Mouse (Mus musculus) heart, embryonic 12.5 days (tissue): ENCODE data around the gene Cldn8. TPM values are rescaled to one million over a fixed set of nuclear protein-coding genes. Genes with fewer than 3 reads are reported as not detected.

Source experiments
- ATAC-seq: fragments of 200-750 bp; cut with Nextera tagmentation; 2 replicates; pipeline ENCODE4 v1.8.0; 2017; ENCODE audit warnings: moderate TSS enrichment, moderate library complexity; ENCODE audit not compliant: insufficient number of reproducible peaks, low FRiP score
- H3K27ac ChIP-seq: fragments of 300-500 bp; sonication (generic); 2 replicates; pipeline ENCODE4 v1.5.1; 2016; ENCODE audit warnings: mild to moderate bottlenecking, moderate library complexity; ENCODE audit not compliant: poor library complexity, severe bottlenecking
- H3K27me3 ChIP-seq: fragments of 300-500 bp; sonication (generic); replicated peaks from 2 replicates; pipeline ENCODE4 v1.6.1; 2016; ENCODE audit warnings: mild to moderate bottlenecking, moderate library complexity
- H3K36me3 ChIP-seq: fragments of 300-500 bp; sonication (generic); 2 replicates; pipeline ENCODE4 v1.6.1; 2016; ENCODE audit warnings: mild to moderate bottlenecking, moderate library complexity
- H3K4me1 ChIP-seq: fragments of 300-500 bp; sonication (generic); replicated peaks from 2 replicates; pipeline ENCODE4 v1.6.1; 2016; ENCODE audit warnings: mild to moderate bottlenecking
- H3K4me2 ChIP-seq: fragments of 300-500 bp; sonication (generic); 2 replicates; pipeline ENCODE4 v1.6.1; 2016; ENCODE audit warnings: mild to moderate bottlenecking, moderate library complexity
- H3K4me3 ChIP-seq: fragments of 300-500 bp; sonication (generic); 2 replicates; pipeline ENCODE4 v1.5.1; 2016; ENCODE audit warnings: mild to moderate bottlenecking
- H3K9ac ChIP-seq: fragments of 300-500 bp; sonication (generic); 2 replicates; pipeline ENCODE4 v1.6.1; 2016; ENCODE audit warnings: mild to moderate bottlenecking, moderate library complexity
- H3K9me3 ChIP-seq: fragments of 300-500 bp; sonication (generic); replicated peaks from 2 replicates; pipeline ENCODE4 v1.6.1; 2016; ENCODE audit warnings: mild to moderate bottlenecking, moderate library complexity
- WGBS: fragments of 180-500 bp; shearing (Covaris S2); methylation state at CpG from one replicate; pipeline ENCODE4 v1.1.7; 2016; 5-methylcytosine and 5-hydroxymethylcytosine counted together
- polyA plus RNA-seq: library from polyadenylated mRNA; unstranded; fragments of >200 nt; fragmentation: Nextera tagmentation; extraction: Ambion mirVana; gene quantifications from 2 replicates; pipeline ENCODE4 v1.2.1, GENCODE M21; 2016

Gene Cldn8
- polyA plus RNA-seq, 1 experiment from 2014 or later = 0.34 TPM

GRCm38 (mm10) chr16:88572904-88573404 is 10.0 kb upstream of the Cldn8 start:
- Histone ChIP-seq H3K36me3 (no peaks in the 10 kb centered on the region), H3K27me3 (no peaks in the 10 kb centered on the region), H3K4me2 (no peak overlapping the region), H3K9ac (no peak overlapping the region), H3K9me3 (no peaks in the 10 kb centered on the region), H3K27ac (no peak overlapping the region), H3K4me3 (no peak overlapping the region), H3K4me1 (no peaks in the 10 kb centered on the region)
- ATAC-seq = no peak
- WGBS = 78% methylated on average over 5 of the region's 5 CpGs

- Histone ChIP-seq H3K4me1 (no peaks in the 10 kb centered on the region), H3K27me3 (no peaks in the 10 kb centered on the region), H3K4me3 (no peak overlapping the region), H3K9ac (no peak overlapping the region), H3K27ac (no peak overlapping the region), H3K36me3 (no peaks in the 10 kb centered on the region), H3K9me3 (no peaks in the 10 kb centered on the region), H3K4me2 (no peak overlapping the region)
- ATAC-seq = no peak
Measured at GRCm38 (mm10) chr16:88570136-88570535, 7.2 kb upstream of the Cldn8 start.

GRCm38 (mm10) chr16:88569732-88570131 is 6.7 kb upstream of the Cldn8 start:
- H3K9me3 ChIP-seq = no peaks in the 10 kb centered on the region
- H3K4me3 ChIP-seq = no peak overlapping the region
- H3K36me3 ChIP-seq = no peaks in the 10 kb centered on the region
- H3K4me1 ChIP-seq = no peaks in the 10 kb centered on the region
- H3K4me2 ChIP-seq = no peak overlapping the region
- H3K9ac ChIP-seq = no peak overlapping the region
- H3K27me3 ChIP-seq = no peaks in the 10 kb centered on the region
- 80% methylated on average over 3 of the region's 3 CpGs for WGBS
- H3K27ac ChIP-seq = no peak overlapping the region
- no peak for ATAC-seq

GRCm38 (mm10) chr16:88569096-88569495 is 6.1 kb upstream of the Cldn8 start:
- WGBS = 70% methylated on average over 1 of the region's 1 CpGs
- no peak overlapping the region for H3K27ac ChIP-seq

GRCm38 (mm10) chr16:88561617-88562164 is 1.3 kb downstream of the Cldn8 start:
- H3K9me3 ChIP-seq = no peaks in the 10 kb centered on the region
- no peak overlapping the region for H3K4me2 ChIP-seq
- 48% methylated on average over 6 of the region's 6 CpGs for WGBS
- no peaks in the 10 kb centered on the region for H3K4me1 ChIP-seq
- H3K4me3 ChIP-seq = no peak overlapping the region
- no peak for ATAC-seq
- H3K9ac ChIP-seq = no peak overlapping the region
- no peaks in the 10 kb centered on the region for H3K27me3 ChIP-seq
- H3K36me3 ChIP-seq = no peaks in the 10 kb centered on the region
- no peak overlapping the region for H3K27ac ChIP-seq

More at GRCm38 (mm10) chr16:88569096-88569495, 6.1 kb upstream of the Cldn8 start:
- no peak for ATAC-seq
- Histone ChIP-seq H3K27me3 (no peaks in the 10 kb centered on the region), H3K4me1 (no peaks in the 10 kb centered on the region), H3K9me3 (no peaks in the 10 kb centered on the region), H3K4me3 (no peak overlapping the region), H3K36me3 (no peaks in the 10 kb centered on the region), H3K9ac (no peak overlapping the region), H3K4me2 (no peak overlapping the region)

GRCm38 (mm10) chr16:88542488-88542887 is 20.5 kb downstream of the Cldn8 start:
- WGBS = 50% methylated on average over 6 of the region's 6 CpGs
- Histone ChIP-seq H3K27ac (no peak overlapping the region), H3K4me3 (no peak overlapping the region), H3K4me2 (no peak overlapping the region), H3K27me3 (no peaks in the 10 kb centered on the region), H3K36me3 (no peaks in the 10 kb centered on the region), H3K9me3 (no peaks in the 10 kb centered on the region), H3K4me1 (no peaks in the 10 kb centered on the region), H3K9ac (no peak overlapping the region)
- ATAC-seq = no peak

- 66% methylated on average over 3 of the region's 3 CpGs for WGBS
Measured at GRCm38 (mm10) chr16:88539841-88540487, 23.0 kb downstream of the Cldn8 start.

GRCm38 (mm10) chr16:88511348-88511747 is 51.6 kb downstream of the Cldn8 start:
- Histone ChIP-seq H3K9me3 (no peaks in the 10 kb centered on the region), H3K4me2 (no peak overlapping the region), H3K36me3 (no peaks in the 10 kb centered on the region), H3K27me3 (no peaks in the 10 kb centered on the region), H3K27ac (no peak overlapping the region), H3K9ac (no peak overlapping the region), H3K4me1 (no peaks in the 10 kb centered on the region), H3K4me3 (no peak overlapping the region)
- ATAC-seq = no peak

More at GRCm38 (mm10) chr16:88539841-88540487, 23.0 kb downstream of the Cldn8 start:
- Histone ChIP-seq H3K36me3 (no peaks in the 10 kb centered on the region), H3K9me3 (no peaks in the 10 kb centered on the region), H3K27me3 (no peaks in the 10 kb centered on the region), H3K4me2 (no peak overlapping the region), H3K4me1 (no peaks in the 10 kb centered on the region), H3K4me3 (no peak overlapping the region), H3K9ac (no peak overlapping the region), H3K27ac (no peak overlapping the region)
- no peak for ATAC-seq

Other genes with a start within 250 kb of the Cldn8 start
- gene Cldn17, start 56.2 kb downstream of the Cldn8 start, polyA plus RNA-seq = not detected in 2 replicates
- gene Krtap24-1, start 49.1 kb upstream of the Cldn8 start, polyA plus RNA-seq = not detected in 2 replicates
- gene 2310079G19Rik, start 64.5 kb upstream of the Cldn8 start, polyA plus RNA-seq = not detected in 2 replicates
- gene Krtap26-1, start 84.6 kb upstream of the Cldn8 start, polyA plus RNA-seq = not detected in 2 replicates
- not detected in 2 replicates for gene Krtap27-1, start 108.5 kb upstream of the Cldn8 start, polyA plus RNA-seq
- not detected in 2 replicates for gene 2310061N02Rik, start 144.8 kb upstream of the Cldn8 start, polyA plus RNA-seq
- not detected in 2 replicates for gene Krtap13-1, start 165.7 kb upstream of the Cldn8 start, polyA plus RNA-seq
- gene Krtap13, start 188.5 kb upstream of the Cldn8 start, polyA plus RNA-seq = not detected in 2 replicates
- not detected in 2 replicates for gene 2310034C09Rik, start 195.7 kb upstream of the Cldn8 start, polyA plus RNA-seq
- gene 2310057N15Rik, start 211.0 kb upstream of the Cldn8 start, polyA plus RNA-seq = not detected in 2 replicates
- not detected in 2 replicates for gene Gm5965, start 214.7 kb upstream of the Cldn8 start, polyA plus RNA-seq
- not detected in 2 replicates for gene Gm20741, start 249.0 kb upstream of the Cldn8 start, polyA plus RNA-seq